Mouse (Mus musculus): ENCODE measurements around the gene Tyw5. TPM values are rescaled to one million over a fixed set of nuclear protein-coding genes. Genes with fewer than 3 reads are reported as not detected.

Tyw5 gene
- polyA plus RNA-seq (2016; fragmentation: Nextera tagmentation; extraction: Ambion mirVana) = 28.2 and 30.4 TPM in 2 replicates

GRCm38 (mm10) chr1:57406187-57407151 is at the start of gene Tyw5, which contains the start of gene Maip1:
TSS of gene Tyw5 (minus strand) at chr1:57407101.
TSS of gene Maip1 (plus strand) at chr1:57406328.
- Histone ChIP-seq H3K4me3 (peak within 1 kb of the TSS; percentile 73), H3K9me3 (no peaks in the 10 kb centered on the region), H3K27ac (peak within 1 kb of the TSS; percentile 99), H3K27me3 (ENCODE audit: insufficient read depth, poor library complexity, severe bottlenecking) (no peaks in the 10 kb centered on the region), H3K36me3 (peaks cover 8% of the 10 kb centered on the region; the same call in 1 of the 2 replicates), H3K4me1 (replicated peaks) (peaks cover 30% of the 10 kb centered on the region)
- WGBS = under 1% methylated on average over 72 of the region's 72 CpGs
- peak; percentile 88 for DNase-seq (ENCODE audit: low spot score)

DNA sequence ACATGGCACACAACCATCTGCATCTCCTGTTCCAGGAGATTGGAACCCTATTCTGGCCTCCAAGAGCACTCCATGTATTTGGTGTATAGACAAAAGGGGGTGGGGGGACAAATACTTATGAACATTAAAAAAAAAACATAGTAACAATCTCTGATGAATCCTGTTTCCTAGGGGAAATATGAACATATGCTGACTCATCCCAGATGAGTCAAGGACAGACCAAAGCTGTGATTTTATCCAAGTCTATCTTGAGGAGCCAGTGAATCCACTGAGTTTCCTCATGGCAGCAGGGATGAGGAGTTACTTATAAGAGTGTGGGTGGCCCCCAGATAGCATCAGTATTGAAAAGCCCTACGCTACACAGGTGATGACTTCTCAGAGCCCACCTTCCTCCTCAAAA is 43.3 kb upstream of the Tyw5 start:
- Histone ChIP-seq H3K4me1 (replicated peaks) (peaks cover 13% of the 10 kb centered on the region), H3K4me3 (no peak overlapping the region), H3K9me3 (no peaks in the 10 kb centered on the region), H3K27ac (no peak overlapping the region), H3K36me3 (no peaks in the 10 kb centered on the region), H3K27me3 (ENCODE audit: insufficient read depth, poor library complexity, severe bottlenecking) (no peaks in the 10 kb centered on the region)
- no peak for DNase-seq (ENCODE audit: low spot score)
- 95% methylated on average over 1 of the region's 1 CpGs for WGBS

DNA sequence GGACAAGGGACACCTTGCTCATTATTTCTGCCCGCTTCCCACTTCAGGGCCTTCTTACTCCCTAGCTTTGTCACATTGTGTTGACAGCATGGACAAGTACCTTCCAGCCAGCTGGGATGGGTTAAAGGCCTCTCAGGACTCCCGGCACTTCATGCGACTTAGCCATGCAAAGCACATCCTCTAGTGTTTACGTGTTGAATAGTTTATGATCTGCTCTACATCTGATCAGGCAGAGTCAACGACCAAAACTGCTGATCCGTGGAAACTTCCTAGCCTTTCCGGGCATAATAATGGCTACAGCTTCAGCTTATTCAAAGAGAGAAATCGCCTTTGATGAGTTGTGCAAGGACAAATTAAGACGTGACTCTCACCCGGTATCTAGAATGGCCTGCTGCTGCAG is 38.8 kb upstream of the Tyw5 start:
- Histone ChIP-seq H3K9me3 (no peaks in the 10 kb centered on the region), H3K36me3 (no peaks in the 10 kb centered on the region), H3K27me3 (ENCODE audit: insufficient read depth, poor library complexity, severe bottlenecking) (no peaks in the 10 kb centered on the region), H3K4me3 (no peak overlapping the region), H3K4me1 (replicated peaks) (peaks cover 13% of the 10 kb centered on the region), H3K27ac (no peak overlapping the region)
- 72% methylated on average over 10 of the region's 10 CpGs for WGBS
- no peak for DNase-seq (ENCODE audit: low spot score)

DNA sequence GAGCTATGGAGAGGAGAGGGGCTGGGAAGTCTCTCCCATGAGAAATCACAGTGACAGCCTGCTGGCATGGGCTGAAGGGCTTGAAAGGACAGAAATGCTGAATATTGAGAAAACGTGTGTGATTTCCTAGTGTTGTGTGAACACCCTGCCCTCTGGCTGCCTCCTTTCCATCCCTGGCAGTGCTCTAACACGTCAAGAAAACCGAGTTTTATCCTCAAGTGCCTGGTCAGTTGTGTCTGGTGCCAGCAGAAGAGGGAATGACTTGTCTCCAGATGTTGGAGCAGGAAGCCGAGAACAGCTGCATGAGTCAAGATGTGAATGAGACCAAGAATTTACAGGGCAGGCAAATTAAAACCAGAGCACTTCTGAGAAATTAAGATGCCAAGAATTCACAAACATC is 33.9 kb upstream of the Tyw5 start:
- H3K9me3 ChIP-seq = no peaks in the 10 kb centered on the region
- H3K4me3 ChIP-seq = no peak overlapping the region
- peaks cover 15% of the 10 kb centered on the region; the same call in 1 of the 2 replicates for H3K4me1 ChIP-seq (replicated peaks)
- H3K27ac ChIP-seq = no peak overlapping the region
- no peaks in the 10 kb centered on the region for H3K36me3 ChIP-seq
- H3K27me3 ChIP-seq (ENCODE audit: insufficient read depth, poor library complexity, severe bottlenecking) = no peaks in the 10 kb centered on the region
- no peak for DNase-seq (ENCODE audit: low spot score)
- WGBS = 65% methylated on average over 4 of the region's 4 CpGs

DNA sequence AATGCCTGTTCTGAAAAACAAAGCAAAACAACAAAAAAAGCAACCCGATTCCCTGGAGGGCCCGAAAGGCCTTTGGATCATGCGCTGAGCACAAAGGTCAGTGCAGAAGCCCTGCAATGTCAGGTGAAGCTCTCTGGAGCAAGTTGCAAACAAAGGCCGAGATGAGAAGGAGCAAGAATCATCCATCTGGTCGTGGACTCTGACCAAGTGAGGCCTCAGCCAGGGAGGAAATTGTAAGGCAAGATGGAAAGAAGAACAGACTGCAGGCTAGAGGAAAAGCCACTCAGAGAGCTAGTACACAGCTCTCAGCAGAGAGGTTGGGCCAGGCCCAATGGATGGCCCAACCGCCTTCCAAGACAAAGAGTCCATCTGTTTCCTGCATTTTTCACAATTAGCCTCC is 32.1 kb upstream of the Tyw5 start:
- Histone ChIP-seq H3K36me3 (no peaks in the 10 kb centered on the region), H3K9me3 (no peaks in the 10 kb centered on the region), H3K4me1 (replicated peaks) (peaks cover 13% of the 10 kb centered on the region; the same call in 1 of the 2 replicates), H3K4me3 (no peak overlapping the region), H3K27ac (no peak overlapping the region; the same call in 1 of the 2 replicates), H3K27me3 (ENCODE audit: insufficient read depth, poor library complexity, severe bottlenecking) (no peaks in the 10 kb centered on the region)
- WGBS = 77% methylated on average over 6 of the region's 6 CpGs
- DNase-seq (ENCODE audit: low spot score) = no peak

- WGBS = 53% methylated on average over 9 of the region's 9 CpGs
- H3K4me1 ChIP-seq (replicated peaks) = peaks cover 13% of the 10 kb centered on the region; the same call in 1 of the 2 replicates
- no peaks in the 10 kb centered on the region for H3K36me3 ChIP-seq
- H3K9me3 ChIP-seq = no peaks in the 10 kb centered on the region
- H3K4me3 ChIP-seq = no peak overlapping the region
- 0 out of 2 replicates have a peak overlapping the region, but pooled peaks have one; percentile 35 for H3K27ac ChIP-seq
- H3K27me3 ChIP-seq (ENCODE audit: insufficient read depth, poor library complexity, severe bottlenecking) = no peaks in the 10 kb centered on the region
- no peak for DNase-seq (ENCODE audit: low spot score)
Measured at GRCm38 (mm10) chr1:57436954-57437353, 30.1 kb upstream of the Tyw5 start.

- 81% methylated on average over 9 of the region's 9 CpGs for WGBS
- no peaks in the 10 kb centered on the region for H3K36me3 ChIP-seq
- H3K27me3 ChIP-seq (ENCODE audit: insufficient read depth, poor library complexity, severe bottlenecking) = no peaks in the 10 kb centered on the region
- H3K4me3 ChIP-seq = no peak overlapping the region
- H3K4me1 ChIP-seq (replicated peaks) = peaks cover 13% of the 10 kb centered on the region; the same call in 1 of the 2 replicates
- no peak overlapping the region for H3K27ac ChIP-seq
- DNase-seq (ENCODE audit: low spot score) = no peak
- no peaks in the 10 kb centered on the region for H3K9me3 ChIP-seq
Measured at GRCm38 (mm10) chr1:57436408-57436807, 29.5 kb upstream of the Tyw5 start.

- Histone ChIP-seq H3K9me3 (no peaks in the 10 kb centered on the region), H3K27ac (no peak overlapping the region), H3K4me3 (no peak overlapping the region), H3K36me3 (no peaks in the 10 kb centered on the region), H3K4me1 (replicated peaks) (peaks cover 28% of the 10 kb centered on the region), H3K27me3 (ENCODE audit: insufficient read depth, poor library complexity, severe bottlenecking) (no peaks in the 10 kb centered on the region)
- WGBS = 92% methylated on average over 7 of the region's 7 CpGs
- no peak for DNase-seq (ENCODE audit: low spot score)
Measured at GRCm38 (mm10) chr1:57433141-57433540, 26.2 kb upstream of the Tyw5 start.

- peak overlapping the region; percentile 51 for H3K27ac ChIP-seq
Measured at GRCm38 (mm10) chr1:57429786-57430483, 23.0 kb upstream of the Tyw5 start.

DNA sequence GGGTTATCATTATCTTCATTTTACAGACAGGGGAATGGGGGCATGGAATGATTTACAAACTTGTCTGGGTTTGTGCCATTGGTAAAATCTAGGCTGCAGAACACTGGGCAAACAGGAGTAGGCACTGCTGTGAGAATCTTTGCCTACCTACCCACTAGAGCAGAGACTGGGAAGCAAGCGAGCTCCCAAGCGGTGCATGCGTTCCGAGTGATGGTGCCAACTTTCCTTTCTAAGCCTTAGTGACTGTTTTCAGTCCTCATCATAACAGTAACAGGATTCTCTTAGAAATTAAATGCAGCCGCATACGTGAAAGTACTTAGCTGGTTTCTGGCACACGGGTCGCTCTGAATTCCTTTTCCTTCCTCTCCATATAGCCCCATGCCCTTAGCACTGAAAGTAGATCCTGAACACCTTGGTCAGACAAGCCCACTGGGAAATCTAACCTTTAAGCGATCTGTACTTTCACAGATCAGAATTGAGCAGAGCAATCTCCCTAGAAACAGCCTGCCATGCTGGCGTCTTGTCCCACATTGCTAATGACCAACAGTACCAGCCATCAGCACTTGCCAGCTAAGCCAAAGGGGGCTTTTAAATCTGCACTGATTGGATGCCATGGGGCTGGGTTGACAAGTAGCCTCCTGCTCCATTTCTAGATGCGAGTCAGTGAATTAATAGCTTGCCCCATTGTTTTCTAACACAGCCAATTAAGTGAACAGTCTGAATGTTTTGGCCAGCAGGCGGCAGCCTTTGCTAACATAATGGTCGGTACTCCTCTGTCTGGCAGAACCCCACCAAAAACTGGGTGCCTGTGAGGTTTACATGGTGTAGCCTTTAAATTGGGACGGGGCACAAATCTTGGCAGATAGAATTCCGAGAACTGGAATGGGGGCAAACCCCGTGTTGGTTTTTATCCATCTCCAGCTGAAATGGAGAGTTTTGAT is 21.7 kb upstream of the Tyw5 start:
- Histone ChIP-seq H3K27ac (peak overlapping the region; percentile 57; the same call in 1 of the 2 replicates), H3K4me3 (no peak overlapping the region), H3K9me3 (no peaks in the 10 kb centered on the region), H3K4me1 (replicated peaks) (peaks cover 20% of the 10 kb centered on the region), H3K27me3 (ENCODE audit: insufficient read depth, poor library complexity, severe bottlenecking) (no peaks in the 10 kb centered on the region), H3K36me3 (no peaks in the 10 kb centered on the region)
- DNase-seq (ENCODE audit: low spot score) = peak; percentile 88
- 56% methylated on average over 16 of the region's 16 CpGs for WGBS

More at GRCm38 (mm10) chr1:57429786-57430483, 23.0 kb upstream of the Tyw5 start:
- Histone ChIP-seq H3K4me3 (peak overlapping the region; percentile 29), H3K4me1 (replicated peaks) (peaks cover 20% of the 10 kb centered on the region), H3K27me3 (ENCODE audit: insufficient read depth, poor library complexity, severe bottlenecking) (no peaks in the 10 kb centered on the region), H3K9me3 (no peaks in the 10 kb centered on the region), H3K36me3 (no peaks in the 10 kb centered on the region)
- DNase-seq (ENCODE audit: low spot score) = peak; percentile 55
- WGBS = 4% methylated on average over 12 of the region's 12 CpGs

GRCm38 (mm10) chr1:57423696-57424095 is 16.8 kb upstream of the Tyw5 start:
- peaks cover 3% of the 10 kb centered on the region for H3K4me1 ChIP-seq (replicated peaks)
- H3K27me3 ChIP-seq (ENCODE audit: insufficient read depth, poor library complexity, severe bottlenecking) = no peaks in the 10 kb centered on the region
- no peak overlapping the region for H3K27ac ChIP-seq
- H3K36me3 ChIP-seq = no peaks in the 10 kb centered on the region
- H3K4me3 ChIP-seq = no peak overlapping the region
- 26% methylated on average over 1 of the region's 1 CpGs for WGBS
- no peaks in the 10 kb centered on the region for H3K9me3 ChIP-seq
- DNase-seq (ENCODE audit: low spot score) = no peak

GRCm38 (mm10) chr1:57413397-57413796 is 6.5 kb upstream of the Tyw5 start:
- Histone ChIP-seq H3K9me3 (no peaks in the 10 kb centered on the region), H3K36me3 (peaks cover 67% of the 10 kb centered on the region), H3K27me3 (ENCODE audit: insufficient read depth, poor library complexity, severe bottlenecking) (no peaks in the 10 kb centered on the region), H3K27ac (no peak overlapping the region), H3K4me1 (replicated peaks) (peaks cover 8% of the 10 kb centered on the region), H3K4me3 (no peak overlapping the region)
- no peak for DNase-seq (ENCODE audit: low spot score)
- 80% methylated on average over 2 of the region's 2 CpGs for WGBS

Measured in hindbrain, embryonic 10.5 days (tissue).